Mouse (Mus musculus): ENCODE data around the gene Gucy2c. TPM values are rescaled to one million over a fixed set of nuclear protein-coding genes. Genes with fewer than 3 reads are reported as not detected.

Gucy2c gene
- 0.05 TPM in 1 of 2 replicates, not detected in the other for polyA plus RNA-seq (2015; fragmentation: Nextera tagmentation; extraction: Ambion mirVana)

GRCm38 (mm10) chr6:136781377-136781986 is at the start of gene Gucy2c:
Gucy2c (minus strand) TSS chr6:136781765.

GRCm38 (mm10) chr6:136827881-136828561 is 46.5 kb upstream of the Gucy2c start, which contains the start of gene Wbp11:
Wbp11 (minus strand) TSS chr6:136828233.

GRCm38 (mm10) chr6:136827516-136827880 is 45.9 kb upstream of the Gucy2c start, which contains the start of gene BC049715:
BC049715 (plus strand) TSS chr6:136827626.

GRCm38 (mm10) chr6:136808014-136808417 is 26.5 kb upstream of the Gucy2c start, which contains the start of gene H2afj:
H2afj (plus strand) TSS chr6:136808244.

GRCm38 (mm10) chr6:136803739-136804633 is 22.4 kb upstream of the Gucy2c start, which contains the start of gene Hist4h4:
Hist4h4 (minus strand) TSS chr6:136804415.

GRCm38 (mm10) chr6:136661706-136662016 is 119.9 kb downstream of the Gucy2c start, which contains the start of gene Plbd1:
Plbd1 (minus strand) TSS chr6:136661928.

Small RNA genes within 50 kb of the gene (microRNA-seq; reads per million reads assigned to microRNA genes)
- gene Gm44364: not detected

Other genes with a start within 250 kb of the Gucy2c start
- gene Plbd1, start 119.8 kb downstream of the Gucy2c start, polyA plus RNA-seq (2015; fragmentation: Nextera tagmentation; extraction: Ambion mirVana): 0.80 and 0.85 TPM in 2 replicates
- 0.16 and 0.20 TPM in 2 replicates for gene Hist4h4, start 22.6 kb upstream of the Gucy2c start, polyA plus RNA-seq (2015; fragmentation: Nextera tagmentation; extraction: Ambion mirVana)
- 174 and 180 TPM in 2 replicates for gene H2afj, start 26.5 kb upstream of the Gucy2c start, polyA plus RNA-seq (2015; fragmentation: Nextera tagmentation; extraction: Ambion mirVana)
- gene BC049715, start 45.9 kb upstream of the Gucy2c start, polyA plus RNA-seq (2015; fragmentation: Nextera tagmentation; extraction: Ambion mirVana): 0.54 and 0.58 TPM in 2 replicates
- gene Wbp11, start 46.5 kb upstream of the Gucy2c start, polyA plus RNA-seq (2015; fragmentation: Nextera tagmentation; extraction: Ambion mirVana): 45.0 and 50.6 TPM in 2 replicates
- not detected in 2 replicates for gene Smco3, start 53.7 kb upstream of the Gucy2c start, polyA plus RNA-seq (2015; fragmentation: Nextera tagmentation; extraction: Ambion mirVana)
- 3.8 and 4.7 TPM in 2 replicates for gene Art4, start 76.0 kb upstream of the Gucy2c start, polyA plus RNA-seq (2015; fragmentation: Nextera tagmentation; extraction: Ambion mirVana)
- gene Mgp, start 94.1 kb upstream of the Gucy2c start, polyA plus RNA-seq (2015; fragmentation: Nextera tagmentation; extraction: Ambion mirVana): 567 and 833 TPM in 2 replicates
- gene Erp27, start 140.4 kb upstream of the Gucy2c start, polyA plus RNA-seq (2015; fragmentation: Nextera tagmentation; extraction: Ambion mirVana): 0.45 and 0.53 TPM in 2 replicates
- 0.51 and 0.61 TPM in 2 replicates for gene Pde6h, start 142.1 kb upstream of the Gucy2c start, polyA plus RNA-seq (2015; fragmentation: Nextera tagmentation; extraction: Ambion mirVana)
- 96.9 and 120 TPM in 2 replicates for gene Arhgdib, start 160.1 kb upstream of the Gucy2c start, polyA plus RNA-seq (2015; fragmentation: Nextera tagmentation; extraction: Ambion mirVana)

All from urinary bladder, postnatal 0 days (tissue).